Mouse (Mus musculus): ENCODE data around the gene 4931406C07Rik. TPM values are rescaled to one million over a fixed set of nuclear protein-coding genes. Genes with fewer than 3 reads are reported as not detected.
"Not testable (repeated sequence)": the region's sequence is repeated elsewhere in the genome, so short reads cannot be mapped to it uniquely, and the experiment has no call there.

Gene 4931406C07Rik
- polyA plus RNA-seq, 1 experiment from 2014 or later: 5.7 TPM

DNA sequence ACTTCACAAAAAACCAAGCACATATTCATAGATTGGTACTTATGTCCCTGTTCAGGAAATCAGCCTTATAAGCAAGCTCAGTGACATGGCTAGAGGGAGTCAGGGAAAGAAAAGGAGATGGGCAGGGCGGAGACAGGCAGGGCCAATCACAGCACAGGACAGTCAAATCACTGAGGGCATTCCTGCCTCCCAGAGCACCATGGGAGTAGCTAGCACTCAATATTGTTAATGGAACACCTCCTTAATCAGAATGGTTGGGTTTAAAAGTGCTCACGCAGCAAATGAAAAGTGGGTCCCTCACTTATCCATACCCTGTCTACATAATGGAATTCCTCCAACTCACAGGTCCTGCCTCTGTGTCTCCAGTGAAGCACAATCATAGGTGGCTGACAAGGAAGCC lies 3.4 kb downstream of the 4931406C07Rik start:
- H3K36me3 ChIP-seq (replicated peaks; ENCODE audit: control insufficient read depth, insufficient read depth, low read depth, low read length): no peaks in the 10 kb centered on the region
- H3K9ac ChIP-seq (replicated peaks; ENCODE audit: low read length): no peak overlapping the region
- H3K27ac ChIP-seq (replicated peaks; ENCODE audit: low read depth, low read length): no peak overlapping the region
- no peaks in the 10 kb centered on the region for H3K27me3 ChIP-seq (ENCODE audit: control insufficient read depth, insufficient read depth, low read length)
- H3K4me1 ChIP-seq (ENCODE audit: control insufficient read depth, insufficient read depth, low read length): no peaks in the 10 kb centered on the region
- H3K4me3 ChIP-seq (ENCODE audit: low read depth, low read length): no peak overlapping the region
- H3K9me3 ChIP-seq (replicated peaks; ENCODE audit: control insufficient read depth, low read length): no peaks in the 10 kb centered on the region
- no peak for DNase-seq (ENCODE audit: low spot score)
- 74% methylated on average over 2 of the region's 2 CpGs for WGBS
- no peak for ATAC-seq (replicated peaks; ENCODE audit: insufficient number of reproducible peaks, low FRiP score, low TSS enrichment, low read depth)
- H3K4me2 ChIP-seq (ENCODE audit: low read depth, low read length): no peak overlapping the region

DNA sequence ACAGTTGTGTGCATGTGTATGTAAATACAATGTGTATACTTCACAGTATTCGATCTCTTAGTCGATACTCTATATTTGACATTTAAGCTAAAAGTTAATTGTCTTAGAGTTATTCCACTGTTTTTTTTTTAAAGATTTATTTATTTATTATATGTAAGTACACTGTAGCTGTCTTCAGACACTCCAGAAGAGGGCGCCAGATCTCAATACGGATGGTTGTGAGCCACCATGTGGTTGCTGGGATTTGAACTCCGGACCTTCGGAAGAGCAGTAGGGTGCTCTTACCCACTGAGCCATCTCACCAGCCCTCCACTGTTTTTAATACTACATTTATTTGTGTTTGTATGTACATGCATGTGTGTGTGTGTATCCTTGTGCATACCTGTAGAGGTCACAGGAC lies 4.2 kb downstream of the 4931406C07Rik start:
- H3K27ac ChIP-seq (replicated peaks; ENCODE audit: low read depth, low read length); H3K9me3 ChIP-seq (replicated peaks; ENCODE audit: control insufficient read depth, low read length); H3K9ac ChIP-seq (replicated peaks; ENCODE audit: low read length); DNase-seq (ENCODE audit: low spot score); H3K4me1 ChIP-seq (ENCODE audit: control insufficient read depth, insufficient read depth, low read length); H3K27me3 ChIP-seq (ENCODE audit: control insufficient read depth, insufficient read depth, low read length); ATAC-seq (replicated peaks; ENCODE audit: insufficient number of reproducible peaks, low FRiP score, low TSS enrichment, low read depth); H3K36me3 ChIP-seq (replicated peaks; ENCODE audit: control insufficient read depth, insufficient read depth, low read depth, low read length); H3K4me3 ChIP-seq (ENCODE audit: low read depth, low read length); H3K4me2 ChIP-seq (ENCODE audit: low read depth, low read length): not testable (repeated sequence)
- WGBS: 79% methylated on average over 6 of the region's 6 CpGs

GRCm38 (mm10) chr9:15301399-15301798 lies 4.8 kb downstream of the 4931406C07Rik start:
- DNase-seq (ENCODE audit: low spot score): no peak
- no peak overlapping the region for H3K27ac ChIP-seq (replicated peaks; ENCODE audit: low read depth, low read length)
- 23% methylated on average over 6 of the region's 6 CpGs for WGBS

DNA sequence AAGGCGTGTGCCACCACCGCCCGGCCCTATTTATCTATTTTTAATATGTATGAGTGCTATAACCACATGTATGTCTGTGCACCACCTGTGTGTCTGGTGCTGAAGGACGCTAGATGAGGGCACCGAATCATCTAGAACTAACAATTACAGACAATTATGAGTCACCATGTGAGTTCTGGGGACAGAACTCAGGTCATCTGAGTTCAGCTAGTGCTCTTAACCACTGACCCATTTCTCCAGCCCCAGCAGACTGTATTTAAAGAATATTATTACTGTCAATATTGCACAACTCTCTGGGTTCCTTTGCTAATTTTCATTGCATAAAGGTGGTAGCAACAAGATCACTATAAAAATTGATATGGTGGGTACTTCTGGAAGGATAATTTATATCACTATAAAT lies 6.2 kb downstream of the 4931406C07Rik start:
- Histone ChIP-seq H3K9me3 (replicated peaks; ENCODE audit: control insufficient read depth, low read length) (no peaks in the 10 kb centered on the region), H3K4me3 (ENCODE audit: low read depth, low read length) (no peak overlapping the region), H3K4me2 (ENCODE audit: low read depth, low read length) (no peak overlapping the region), H3K4me1 (ENCODE audit: control insufficient read depth, insufficient read depth, low read length) (no peaks in the 10 kb centered on the region), H3K36me3 (replicated peaks; ENCODE audit: control insufficient read depth, insufficient read depth, low read depth, low read length) (no peaks in the 10 kb centered on the region), H3K27ac (replicated peaks; ENCODE audit: low read depth, low read length) (no peak overlapping the region), H3K9ac (replicated peaks; ENCODE audit: low read length) (no peak overlapping the region), H3K27me3 (ENCODE audit: control insufficient read depth, insufficient read depth, low read length) (no peaks in the 10 kb centered on the region)
- 87% methylated on average over 5 of the region's 5 CpGs for WGBS
- DNase-seq (ENCODE audit: low spot score): no peak
- ATAC-seq (replicated peaks; ENCODE audit: insufficient number of reproducible peaks, low FRiP score, low TSS enrichment, low read depth): no peak

More at GRCm38 (mm10) chr9:15301399-15301798, 4.8 kb downstream of the 4931406C07Rik start:
- ATAC-seq (replicated peaks; ENCODE audit: insufficient number of reproducible peaks, low FRiP score, low TSS enrichment, low read depth): no peak
- Histone ChIP-seq H3K27me3 (ENCODE audit: control insufficient read depth, insufficient read depth, low read length) (no peaks in the 10 kb centered on the region), H3K9ac (replicated peaks; ENCODE audit: low read length) (no peak overlapping the region), H3K4me3 (ENCODE audit: low read depth, low read length) (no peak overlapping the region), H3K4me2 (ENCODE audit: low read depth, low read length) (no peak overlapping the region), H3K36me3 (replicated peaks; ENCODE audit: control insufficient read depth, insufficient read depth, low read depth, low read length) (no peaks in the 10 kb centered on the region), H3K4me1 (ENCODE audit: control insufficient read depth, insufficient read depth, low read length) (no peaks in the 10 kb centered on the region), H3K9me3 (replicated peaks; ENCODE audit: control insufficient read depth, low read length) (no peaks in the 10 kb centered on the region)

GRCm38 (mm10) chr9:15298451-15298850 lies 7.8 kb downstream of the 4931406C07Rik start:
- no peaks in the 10 kb centered on the region for H3K4me1 ChIP-seq (ENCODE audit: control insufficient read depth, insufficient read depth, low read length)
- no peaks in the 10 kb centered on the region for H3K36me3 ChIP-seq (replicated peaks; ENCODE audit: control insufficient read depth, insufficient read depth, low read depth, low read length)
- DNase-seq (ENCODE audit: low spot score): no peak
- H3K4me2 ChIP-seq (ENCODE audit: low read depth, low read length): no peak overlapping the region
- no peak overlapping the region for H3K27ac ChIP-seq (replicated peaks; ENCODE audit: low read depth, low read length)
- no peaks in the 10 kb centered on the region for H3K27me3 ChIP-seq (ENCODE audit: control insufficient read depth, insufficient read depth, low read length)
- no peak for ATAC-seq (replicated peaks; ENCODE audit: insufficient number of reproducible peaks, low FRiP score, low TSS enrichment, low read depth)
- 58% methylated on average over 2 of the region's 2 CpGs for WGBS
- no peaks in the 10 kb centered on the region for H3K9me3 ChIP-seq (replicated peaks; ENCODE audit: control insufficient read depth, low read length)
- no peak overlapping the region for H3K9ac ChIP-seq (replicated peaks; ENCODE audit: low read length)
- no peak overlapping the region for H3K4me3 ChIP-seq (ENCODE audit: low read depth, low read length)

- Histone ChIP-seq H3K27me3 (ENCODE audit: control insufficient read depth, insufficient read depth, low read length) (no peaks in the 10 kb centered on the region), H3K9me3 (replicated peaks; ENCODE audit: control insufficient read depth, low read length) (no peaks in the 10 kb centered on the region), H3K4me1 (ENCODE audit: control insufficient read depth, insufficient read depth, low read length) (no peaks in the 10 kb centered on the region), H3K27ac (replicated peaks; ENCODE audit: low read depth, low read length) (no peak overlapping the region), H3K4me3 (ENCODE audit: low read depth, low read length) (no peak overlapping the region), H3K36me3 (replicated peaks; ENCODE audit: control insufficient read depth, insufficient read depth, low read depth, low read length) (no peaks in the 10 kb centered on the region), H3K9ac (replicated peaks; ENCODE audit: low read length) (no peak overlapping the region), H3K4me2 (ENCODE audit: low read depth, low read length) (no peak overlapping the region)
- WGBS: 91% methylated on average over 7 of the region's 7 CpGs
- no peak for DNase-seq (ENCODE audit: low spot score)
- no peak for ATAC-seq (replicated peaks; ENCODE audit: insufficient number of reproducible peaks, low FRiP score, low TSS enrichment, low read depth)
Observed at GRCm38 (mm10) chr9:15297112-15297511, 9.1 kb downstream of the 4931406C07Rik start.

DNA sequence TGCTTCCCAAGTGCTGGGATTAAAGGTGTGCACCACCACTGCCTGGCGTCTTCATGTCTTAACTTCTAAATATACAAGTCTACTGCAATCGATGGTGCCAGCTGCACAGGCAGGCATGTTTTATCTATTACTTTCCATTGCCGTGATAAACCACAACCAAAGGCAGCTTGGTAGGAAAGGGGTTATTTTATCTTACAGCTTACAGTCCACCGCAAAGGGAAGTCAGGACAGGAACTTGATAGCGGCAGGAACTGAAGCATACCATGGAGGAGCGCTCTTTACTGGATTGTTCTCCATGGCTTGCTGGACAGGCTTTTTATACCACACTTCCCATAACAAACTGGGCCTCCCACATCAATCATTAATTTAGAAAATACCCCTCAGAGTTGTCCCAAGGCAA lies 17.0 kb downstream of the 4931406C07Rik start:
- Histone ChIP-seq H3K36me3 (replicated peaks; ENCODE audit: control insufficient read depth, insufficient read depth, low read depth, low read length) (no peaks in the 10 kb centered on the region), H3K27me3 (ENCODE audit: control insufficient read depth, insufficient read depth, low read length) (no peaks in the 10 kb centered on the region), H3K9me3 (replicated peaks; ENCODE audit: control insufficient read depth, low read length) (no peaks in the 10 kb centered on the region), H3K27ac (replicated peaks; ENCODE audit: low read depth, low read length) (no peak overlapping the region), H3K4me2 (ENCODE audit: low read depth, low read length) (no peak overlapping the region), H3K9ac (replicated peaks; ENCODE audit: low read length) (no peak overlapping the region), H3K4me1 (ENCODE audit: control insufficient read depth, insufficient read depth, low read length) (no peaks in the 10 kb centered on the region), H3K4me3 (ENCODE audit: low read depth, low read length) (no peak overlapping the region)
- DNase-seq (ENCODE audit: low spot score): no peak
- ATAC-seq (replicated peaks; ENCODE audit: insufficient number of reproducible peaks, low FRiP score, low TSS enrichment, low read depth): no peak
- 85% methylated on average over 6 of the region's 6 CpGs for WGBS

- no peaks in the 10 kb centered on the region for H3K36me3 ChIP-seq (replicated peaks; ENCODE audit: control insufficient read depth, insufficient read depth, low read depth, low read length)
- DNase-seq (ENCODE audit: low spot score) (no peak), ATAC-seq (replicated peaks; ENCODE audit: insufficient number of reproducible peaks, low FRiP score, low TSS enrichment, low read depth) (no peak)
- no peak overlapping the region for H3K4me2 ChIP-seq (ENCODE audit: low read depth, low read length)
- H3K9ac ChIP-seq (replicated peaks; ENCODE audit: low read length): no peak overlapping the region
- no peaks in the 10 kb centered on the region for H3K9me3 ChIP-seq (replicated peaks; ENCODE audit: control insufficient read depth, low read length)
- WGBS: 86% methylated on average over 3 of the region's 3 CpGs
- no peaks in the 10 kb centered on the region for H3K27me3 ChIP-seq (ENCODE audit: control insufficient read depth, insufficient read depth, low read length)
- no peak overlapping the region for H3K4me3 ChIP-seq (ENCODE audit: low read depth, low read length)
- H3K4me1 ChIP-seq (ENCODE audit: control insufficient read depth, insufficient read depth, low read length): no peaks in the 10 kb centered on the region
- no peak overlapping the region for H3K27ac ChIP-seq (replicated peaks; ENCODE audit: low read depth, low read length)
Observed at GRCm38 (mm10) chr9:15288402-15288801, 17.8 kb downstream of the 4931406C07Rik start.

Data from embryonic facial prominence, embryonic 11.5 days (tissue).